Mouse (Mus musculus) hindbrain, postnatal 0 days (tissue): Measurements from ENCODE around the gene Igf2bp2. TPM values are rescaled to one million over a fixed set of nuclear protein-coding genes. Genes with fewer than 3 reads are reported as not detected.
A peak's percentile ranks its signal among the peaks of the same experiment; 100 is the strongest.

Experiments used
- ATAC-seq: fragments of 200-750 bp; cut with Nextera tagmentation; 2 replicates; pipeline ENCODE4 v1.8.0; 2017; ENCODE audit warnings: mild to moderate bottlenecking, moderate TSS enrichment, moderate library complexity
- DNase-seq: peaks from one replicate; pipeline ENCODE4 v3.0.0-alpha.2; 2015; ENCODE audit warnings: low spot score
- H3K27ac ChIP-seq: fragments of 300-500 bp; sonication (generic); 2 replicates; pipeline ENCODE4 v1.5.1; 2014; ENCODE audit warnings: mild to moderate bottlenecking
- H3K27me3 ChIP-seq: fragments of 300-500 bp; sonication (generic); 2 replicates; pipeline ENCODE4 v1.6.1; 2014; ENCODE audit warnings: low read length, mixed read lengths; ENCODE audit not compliant: insufficient read depth
- H3K36me3 ChIP-seq: fragments of 300-500 bp; sonication (generic); 2 replicates; pipeline ENCODE4 v1.6.1; 2014; ENCODE audit warnings: low read length, mixed read lengths; ENCODE audit not compliant: insufficient read depth
- H3K4me1 ChIP-seq: fragments of 300-500 bp; sonication (generic); 2 replicates; pipeline ENCODE4 v1.6.1; 2014; ENCODE audit warnings: antibody characterized with exemption, low read length, mixed read lengths; ENCODE audit not compliant: insufficient read depth
- H3K4me2 ChIP-seq: fragments of 300-500 bp; sonication (generic); 2 replicates; pipeline ENCODE4 v1.6.1; 2014; ENCODE audit warnings: low read depth, mild to moderate bottlenecking, low read length, moderate library complexity, mixed read lengths
- H3K4me3 ChIP-seq: fragments of 300-500 bp; sonication (generic); 2 replicates; pipeline ENCODE4 v1.5.1; 2014; ENCODE audit warnings: low read length
- H3K9ac ChIP-seq: fragments of 300-500 bp; sonication (generic); replicated peaks from 2 replicates; pipeline ENCODE4 v1.6.1; 2014; ENCODE audit warnings: mild to moderate bottlenecking, low read length, moderate library complexity, mixed read lengths
- H3K9me3 ChIP-seq: fragments of 300-500 bp; sonication (generic); 2 replicates; pipeline ENCODE4 v1.6.1; 2016; ENCODE audit warnings: low read length, mixed read lengths
- CTCF ChIP-seq: IDR thresholded peaks from 2 replicates; pipeline ENCODE4 v1.5.1; 2016; ENCODE audit warnings: antibody characterized with exemption, control low read depth, low read depth
- WGBS: fragments of 180-500 bp; shearing (Covaris S2); extraction: QIAGEN DNeasy Blood & Tissue Kit; methylation state at CpG from one replicate; pipeline ENCODE4 v1.1.7; 2014; 5-methylcytosine and 5-hydroxymethylcytosine counted together
- polyA plus RNA-seq: library from polyadenylated mRNA; unstranded; fragments of >200 nt; fragmentation: Nextera tagmentation; extraction: Ambion mirVana; gene quantifications from 2 replicates; pipeline ENCODE4 v1.2.1, GENCODE M21; 2015
- total RNA-seq: library from RNA; depleted of rRNA; stranded (reverse); fragments of >200 nt; gene quantifications from 2 replicates; pipeline ENCODE4 v1.2.3, GENCODE M21; 2014; rRNA removed

Igf2bp2 gene
- total and polyA plus RNA-seq, 2 experiments from 2014 or later, result 7.7 to 15.8 TPM

DNA sequence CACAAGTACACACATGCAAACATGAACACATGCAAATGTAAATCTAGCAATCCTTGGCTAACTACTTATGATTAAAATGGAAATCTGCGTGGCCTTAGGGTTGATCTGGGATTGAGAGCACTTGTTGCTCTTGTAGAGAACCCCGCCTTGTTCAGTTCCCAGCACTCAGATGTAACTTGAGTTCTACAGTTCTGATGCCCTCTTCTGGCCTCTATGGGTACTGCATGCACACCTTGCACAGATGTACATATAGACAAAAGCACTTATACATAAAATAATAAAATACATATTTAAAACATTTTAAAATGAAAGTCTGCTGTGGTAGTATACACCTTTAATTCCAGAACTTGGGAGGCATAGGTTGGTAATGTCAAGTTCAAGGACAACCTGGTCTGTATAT is 141.0 kb downstream of the Igf2bp2 start:
- Histone ChIP-seq H3K27ac (no peak overlapping the region), H3K9me3 (no peaks in the 10 kb centered on the region), H3K4me2 (no peak overlapping the region), H3K4me1 (no peaks in the 10 kb centered on the region), H3K4me3 (no peak overlapping the region), H3K9ac (no peak overlapping the region), H3K36me3 (peaks cover 42% of the 10 kb centered on the region), H3K27me3 (no peaks in the 10 kb centered on the region)
- no peak for ATAC-seq
- WGBS, result 97% methylated on average over 2 of the region's 2 CpGs
- peak; percentile 55 for TF ChIP-seq CTCF
- DNase-seq, result peak; percentile 10

DNA sequence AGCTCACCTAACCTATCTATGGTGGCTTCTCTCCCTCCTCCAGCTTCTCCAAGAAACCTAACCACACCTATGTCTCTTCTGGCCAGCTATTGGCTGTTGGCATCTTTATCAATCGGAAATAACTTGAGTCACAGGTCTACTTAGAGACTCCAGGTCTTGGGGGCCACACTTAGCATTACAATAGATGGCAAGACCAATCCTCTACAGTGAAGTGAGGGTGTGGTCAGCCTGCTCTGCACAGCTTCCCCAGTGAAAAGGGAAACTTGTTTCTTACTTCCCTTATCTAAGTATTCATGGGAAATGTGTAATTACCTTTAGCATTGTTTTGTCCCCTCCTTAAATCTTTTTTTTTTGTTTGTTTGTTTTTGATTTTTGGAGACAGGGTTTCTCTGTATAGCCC is 147.5 kb downstream of the Igf2bp2 start:
- ATAC-seq (no peak), DNase-seq (no peak)
- Histone ChIP-seq H3K4me3 (no peak overlapping the region), H3K27ac (no peak overlapping the region), H3K9ac (no peak overlapping the region), H3K4me2 (no peak overlapping the region), H3K4me1 (no peaks in the 10 kb centered on the region), H3K36me3 (peaks cover 21% of the 10 kb centered on the region), H3K27me3 (no peaks in the 10 kb centered on the region), H3K9me3 (no peaks in the 10 kb centered on the region)
- TF ChIP-seq CTCF, result no peak
- WGBS, result 91% methylated on average over 1 of the region's 1 CpGs

- peak overlapping the region; percentile 99 for H3K4me3 ChIP-seq
- H3K9me3 ChIP-seq, result no peaks in the 10 kb centered on the region
- no peaks in the 10 kb centered on the region for H3K27me3 ChIP-seq
- H3K9ac ChIP-seq, result peak overlapping the region; percentile 93
- no peak for DNase-seq
- TF ChIP-seq CTCF, result no peak
- peak overlapping the region; percentile 88 for H3K27ac ChIP-seq
- WGBS, result under 1% methylated on average over 44 of the region's 51 CpGs
- no peaks in the 10 kb centered on the region for H3K4me1 ChIP-seq
- peak; percentile 64 for ATAC-seq
- H3K36me3 ChIP-seq, result no peaks in the 10 kb centered on the region; the same call in 1 of the 2 replicates
- H3K4me2 ChIP-seq, result peak overlapping the region; percentile 82
Observed at GRCm38 (mm10) chr16:22009596-22009995, 153.5 kb downstream of the Igf2bp2 start.

DNA sequence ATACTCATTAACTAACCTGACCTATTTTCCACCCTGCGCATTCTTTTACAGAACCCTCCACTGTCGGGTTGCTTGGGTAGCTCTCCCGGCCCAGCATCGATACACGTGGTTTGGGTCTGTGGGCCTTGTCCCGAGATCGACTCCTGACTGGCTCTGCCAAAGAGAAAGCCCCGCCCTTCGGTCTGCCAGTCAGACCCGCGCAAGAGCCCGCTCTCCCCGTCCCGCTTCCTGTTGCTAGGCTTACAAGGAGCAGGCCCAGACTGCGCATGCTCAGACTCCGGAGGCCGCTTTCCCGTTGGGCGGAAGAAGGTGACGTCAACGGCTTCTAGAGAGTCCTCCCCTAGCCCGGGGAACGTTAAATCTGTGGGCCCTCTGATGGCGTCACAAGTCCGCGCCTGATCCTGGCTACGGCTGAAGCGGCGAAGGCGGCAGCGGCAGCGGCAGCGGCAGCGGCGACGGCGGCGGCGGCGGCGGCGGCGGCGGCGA is 154.0 kb downstream of the Igf2bp2 start, which contains the start of gene Senp2:
Gene Senp2 (plus strand): TSS at position 386 of the 486 bp plus-strand sequence.
- H3K36me3 ChIP-seq, result no peaks in the 10 kb centered on the region; the same call in 1 of the 2 replicates
- WGBS, result under 1% methylated on average over 38 of the region's 45 CpGs
- no peak for TF ChIP-seq CTCF
- peak; percentile 99 for ATAC-seq
- H3K4me2 ChIP-seq, result peak within 1 kb of the TSS; percentile 82
- no peaks in the 10 kb centered on the region for H3K4me1 ChIP-seq
- H3K4me3 ChIP-seq, result peak within 1 kb of the TSS; percentile 99
- H3K27ac ChIP-seq, result peak within 1 kb of the TSS; percentile 88
- no peaks in the 10 kb centered on the region for H3K9me3 ChIP-seq
- H3K27me3 ChIP-seq, result no peaks in the 10 kb centered on the region
- peak within 1 kb of the TSS; percentile 93 for H3K9ac ChIP-seq
- peak; percentile 100 for DNase-seq

Other genes with a start within 250 kb of the Igf2bp2 start
- gene Tmem41a, start 215.7 kb downstream of the Igf2bp2 start, total RNA-seq, result 28.8 and 38.3 TPM in 2 replicates
- 54.9 and 55.5 TPM in 2 replicates for gene Tmem41a, start 215.7 kb downstream of the Igf2bp2 start, polyA plus RNA-seq
- gene Liph, start 167.6 kb downstream of the Igf2bp2 start, total RNA-seq, result 0.04 and 0.47 TPM in 2 replicates
- gene Liph, start 167.6 kb downstream of the Igf2bp2 start, polyA plus RNA-seq, result 0.63 and 0.74 TPM in 2 replicates
- gene Senp2, start 153.8 kb downstream of the Igf2bp2 start, total RNA-seq, result 23.4 and 24.1 TPM in 2 replicates
- gene Senp2, start 153.8 kb downstream of the Igf2bp2 start, polyA plus RNA-seq, result 43.0 and 46.2 TPM in 2 replicates
- 111 and 117 TPM in 2 replicates for gene Tra2b, start 102.7 kb upstream of the Igf2bp2 start, total RNA-seq
- 202 and 205 TPM in 2 replicates for gene Tra2b, start 102.7 kb upstream of the Igf2bp2 start, polyA plus RNA-seq